Mouse (Mus musculus): ENCODE results near the gene Ano1.

The Ano1 gene

GRCm38 (mm10) chr7:144696764-144697704 is 54.7 kb downstream of the Ano1 start:
- DNase-seq (ENCODE audit: low spot score): no peak

DNA sequence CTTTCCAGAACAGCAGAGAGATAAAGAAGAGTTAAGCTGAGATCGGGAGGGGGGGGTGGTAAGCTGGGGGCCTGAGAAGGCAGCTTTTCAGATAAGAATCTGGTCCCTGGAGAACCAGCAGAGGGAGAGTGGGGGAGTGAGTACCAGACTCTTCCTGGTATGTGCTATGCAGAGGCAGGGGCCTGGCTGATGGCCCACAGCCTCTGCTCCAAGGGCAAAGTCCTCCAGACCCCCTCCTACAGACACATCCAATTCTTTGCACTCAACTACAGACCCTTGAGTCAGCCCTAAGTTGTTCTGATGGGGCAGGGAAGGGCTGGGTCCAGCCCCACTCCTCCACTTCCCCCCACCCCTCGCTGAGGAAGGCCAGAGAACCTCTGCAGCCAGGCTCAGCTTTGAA is 61.9 kb downstream of the Ano1 start:
- no peak for DNase-seq (ENCODE audit: low spot score)

DNA sequence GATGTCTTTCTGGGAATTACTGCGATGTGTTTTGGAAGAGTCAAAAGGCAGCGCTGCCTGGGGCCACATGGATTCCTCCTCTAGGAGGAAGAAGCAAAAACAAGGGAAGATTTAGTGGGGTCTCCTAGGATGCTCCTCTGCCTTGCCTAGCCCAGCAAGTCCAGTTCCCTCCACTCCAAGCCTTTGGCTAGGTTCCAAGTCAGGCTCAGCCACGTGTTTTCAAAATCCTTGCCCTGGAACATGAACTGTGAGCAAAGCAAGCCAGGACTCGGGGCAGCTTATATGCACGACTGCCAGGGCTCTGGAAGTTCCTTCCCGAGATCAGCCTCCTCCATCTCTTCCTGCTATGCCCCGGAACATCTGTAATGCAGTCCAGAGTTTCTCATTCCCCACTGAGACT is 62.6 kb downstream of the Ano1 start:
- DNase-seq (ENCODE audit: low spot score): no peak

DNA sequence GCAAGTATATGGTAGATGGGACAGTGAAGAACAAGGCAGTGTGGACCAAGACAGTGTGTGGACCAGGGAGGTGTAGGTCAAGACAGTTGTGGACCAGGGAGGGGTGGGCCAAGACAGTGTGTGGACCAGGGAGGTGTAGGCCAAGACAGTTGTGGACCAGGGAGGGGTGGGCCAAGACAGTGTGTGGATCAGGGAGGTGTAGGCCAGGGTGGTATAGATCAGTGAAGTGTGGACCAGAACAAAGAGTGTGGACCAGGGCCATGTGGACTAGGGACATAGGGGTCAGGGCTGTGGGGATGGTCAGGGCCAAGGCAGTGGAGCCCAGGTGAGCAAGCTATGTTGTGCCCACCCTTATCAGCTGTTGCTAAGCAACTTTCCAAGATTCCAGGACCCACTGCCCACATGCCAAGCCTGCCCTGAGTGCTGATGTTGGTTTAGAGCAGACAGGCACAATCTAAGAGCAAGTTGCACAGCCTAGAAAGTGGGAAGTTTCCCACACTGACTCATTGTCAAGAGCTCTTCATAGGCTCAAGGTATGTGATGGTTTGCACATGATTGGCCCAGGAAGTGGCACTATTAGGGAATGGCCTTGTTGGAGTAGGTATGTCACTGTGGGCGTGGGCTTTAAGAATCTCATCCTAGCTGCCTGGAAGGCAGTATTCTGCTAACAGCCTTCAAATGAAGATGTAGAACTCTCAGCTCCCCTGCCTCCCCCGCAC is 64.0 kb downstream of the Ano1 start:
- no peak for DNase-seq (ENCODE audit: low spot score)

- no peak for DNase-seq (ENCODE audit: low spot score)
Observed at GRCm38 (mm10) chr7:144684947-144685346, 66.8 kb downstream of the Ano1 start.

GRCm38 (mm10) chr7:144684467-144684866 is 67.3 kb downstream of the Ano1 start:
- DNase-seq (ENCODE audit: low spot score): no peak

DNA sequence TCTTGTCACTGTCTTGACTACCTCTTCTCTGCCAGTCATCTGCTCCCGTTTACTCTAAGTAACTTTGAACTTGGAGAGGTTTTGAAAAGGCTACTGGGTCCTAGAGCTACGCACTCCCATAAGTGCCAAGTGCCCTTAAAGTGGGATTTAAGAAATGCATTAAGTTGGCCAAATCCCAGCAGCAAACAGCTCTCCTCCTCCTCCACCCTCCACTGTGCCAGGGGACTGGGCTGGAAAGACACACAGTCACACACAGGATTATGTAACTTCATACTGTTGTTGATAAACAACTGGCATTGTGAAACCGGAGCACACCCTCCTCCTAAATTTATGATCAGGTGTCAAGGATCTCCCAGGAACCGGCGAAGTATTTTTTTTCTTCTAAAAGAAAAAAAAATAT is 71.7 kb downstream of the Ano1 start:
- no peak for DNase-seq (ENCODE audit: low spot score)

- no peak for DNase-seq (ENCODE audit: low spot score)
Observed at GRCm38 (mm10) chr7:144678241-144679030, 73.3 kb downstream of the Ano1 start.

- no peak for DNase-seq (ENCODE audit: low spot score)
Observed at GRCm38 (mm10) chr7:144677341-144678086, 74.3 kb downstream of the Ano1 start.

GRCm38 (mm10) chr7:144675632-144676031 is 76.1 kb downstream of the Ano1 start:
- no peak for DNase-seq (ENCODE audit: low spot score)

GRCm38 (mm10) chr7:144669895-144670294 is 81.9 kb downstream of the Ano1 start:
- no peak for DNase-seq (ENCODE audit: low spot score)

DNA sequence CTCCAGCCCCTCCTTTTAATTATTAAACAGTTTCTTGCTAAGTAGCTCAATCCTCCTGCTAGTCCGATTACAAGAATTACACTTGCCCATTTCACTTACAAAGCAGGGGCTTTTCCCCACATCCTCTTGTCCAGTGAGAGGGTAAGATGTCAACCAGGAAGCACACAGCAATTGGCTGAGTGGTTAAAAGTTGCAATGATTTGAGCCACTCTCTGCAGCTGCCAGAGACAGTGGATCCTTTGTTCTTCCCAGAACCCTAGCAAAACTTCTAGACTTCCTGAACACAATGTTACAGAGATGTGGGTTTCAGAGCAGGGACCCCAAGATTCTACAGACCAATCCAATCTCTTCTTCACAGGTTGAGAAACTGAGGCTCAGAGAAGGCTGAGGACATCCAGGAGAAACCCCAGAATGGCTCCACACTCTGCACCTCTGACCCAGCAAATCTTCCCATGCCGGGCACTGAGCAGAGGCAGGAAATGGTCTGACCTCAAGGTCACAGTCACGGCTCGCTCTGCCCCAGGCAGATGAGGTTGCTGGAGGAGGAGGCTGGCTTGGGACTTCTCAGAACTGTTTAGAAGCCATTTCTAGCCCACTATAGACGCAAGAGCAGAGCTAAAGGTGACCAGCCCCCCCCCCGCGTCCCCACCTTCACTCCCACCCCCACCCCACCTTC is 83.0 kb downstream of the Ano1 start:
- no peak for DNase-seq (ENCODE audit: low spot score)

GRCm38 (mm10) chr7:144667091-144667490 is 84.7 kb downstream of the Ano1 start:
- no peak for DNase-seq (ENCODE audit: low spot score)

DNA sequence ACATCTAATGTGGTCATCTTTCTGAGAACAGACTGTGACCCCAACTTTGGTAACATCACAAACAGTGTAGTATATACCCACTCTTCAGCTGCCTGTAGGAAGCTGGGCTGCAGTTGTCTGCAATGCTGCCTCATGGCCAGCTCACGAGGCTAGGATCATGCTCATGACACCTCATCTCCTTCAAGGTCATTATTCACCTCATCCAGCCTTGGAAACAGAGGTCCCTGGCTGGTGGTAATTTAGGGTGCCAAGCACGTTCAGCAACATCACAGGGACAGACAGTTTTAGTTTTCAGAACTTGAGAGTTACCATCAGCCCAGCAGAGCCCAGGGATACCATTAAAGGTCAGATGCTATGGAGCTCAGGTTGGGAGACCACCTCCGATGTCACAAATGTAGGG is 86.2 kb downstream of the Ano1 start:
- DNase-seq (ENCODE audit: low spot score): no peak

DNA sequence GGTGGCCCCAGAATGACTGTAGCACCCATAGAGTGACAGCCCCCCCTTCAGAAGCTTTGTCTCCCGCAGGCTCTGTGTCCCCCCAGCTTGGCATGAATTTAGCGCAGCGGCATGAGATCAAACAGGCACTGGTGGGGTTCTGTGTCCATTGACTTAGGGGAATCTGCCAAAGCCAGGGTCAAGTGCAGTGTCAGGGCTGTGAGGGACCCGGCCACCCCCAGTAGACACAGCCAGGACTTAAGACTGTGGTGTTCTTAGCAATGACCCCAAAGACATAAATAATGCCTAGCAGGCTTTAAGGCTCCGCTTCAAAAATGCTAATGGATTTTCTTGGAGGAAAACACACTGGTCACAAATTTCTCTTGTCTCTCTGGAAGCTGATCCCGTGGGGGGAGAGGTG is 88.2 kb downstream of the Ano1 start:
- DNase-seq (ENCODE audit: low spot score): no peak

DNA sequence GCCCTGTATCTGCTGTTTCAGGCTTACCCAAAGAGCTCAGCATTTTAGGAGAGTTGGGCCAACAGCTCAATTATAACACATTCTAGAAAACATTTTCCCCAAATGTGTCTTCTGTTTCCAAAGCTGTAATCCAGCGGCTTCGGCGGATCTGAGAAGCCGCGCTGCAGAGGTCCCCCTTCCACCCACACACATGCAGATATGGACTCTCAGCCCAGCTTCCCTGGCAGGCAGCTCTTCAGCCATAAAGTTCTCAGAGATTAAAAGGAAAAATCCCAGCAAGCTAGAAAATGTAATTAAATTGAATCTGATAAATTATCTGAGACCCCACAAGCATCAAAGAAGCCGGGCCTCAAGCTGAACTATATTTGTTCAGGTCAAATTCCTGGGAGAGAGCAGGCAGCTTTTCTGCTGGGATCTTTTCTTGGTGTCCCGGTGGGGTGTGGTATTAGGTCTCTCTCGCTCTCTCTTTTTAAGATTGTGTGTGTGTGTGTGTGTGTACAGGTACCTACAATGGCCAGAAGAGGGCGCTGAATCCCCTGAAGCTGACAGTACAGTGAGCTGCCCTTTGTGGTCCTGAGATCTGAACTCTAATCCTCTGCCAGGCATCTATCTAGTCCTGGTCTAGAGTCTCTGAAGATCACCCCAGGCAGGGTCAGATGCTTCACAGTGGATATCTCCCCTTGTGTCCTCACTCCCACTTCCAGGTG is 95.4 kb downstream of the Ano1 start:
- no peak for DNase-seq (ENCODE audit: low spot score)

GRCm38 (mm10) chr7:144653681-144654425 is 97.9 kb downstream of the Ano1 start:
- DNase-seq (ENCODE audit: low spot score): peak; percentile 16

- DNase-seq (ENCODE audit: low spot score): no peak
Observed at GRCm38 (mm10) chr7:144647547-144647946, 104.2 kb downstream of the Ano1 start.

GRCm38 (mm10) chr7:144640817-144641216 is 111.0 kb downstream of the Ano1 start:
- DNase-seq (ENCODE audit: low spot score): no peak

DNA sequence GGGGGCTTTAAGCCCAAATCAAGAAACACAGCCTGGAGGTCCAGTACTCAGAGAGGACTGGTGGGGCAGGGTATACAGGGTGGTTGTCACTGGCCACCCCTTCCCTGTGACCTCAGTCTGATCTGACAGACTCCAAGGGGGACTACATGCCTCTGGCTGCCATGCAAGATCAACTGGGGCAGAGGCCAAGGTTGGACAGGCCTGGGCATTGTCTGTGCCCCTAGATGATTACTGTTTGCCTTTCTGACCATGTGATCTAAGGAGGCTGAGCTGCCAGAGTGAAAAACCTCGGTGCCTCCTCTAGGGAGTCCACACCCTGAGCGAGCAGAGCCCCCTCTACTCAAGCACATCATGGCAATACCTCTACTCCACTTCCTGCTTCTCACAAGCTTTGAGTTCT is 115.8 kb downstream of the Ano1 start:
- no peak for DNase-seq (ENCODE audit: low spot score)

Measured in layer of hippocampus, adult 9-10 months (tissue).